Mouse (Mus musculus): ENCODE measurements around the gene Klhl26.

The Klhl26 gene

DNA sequence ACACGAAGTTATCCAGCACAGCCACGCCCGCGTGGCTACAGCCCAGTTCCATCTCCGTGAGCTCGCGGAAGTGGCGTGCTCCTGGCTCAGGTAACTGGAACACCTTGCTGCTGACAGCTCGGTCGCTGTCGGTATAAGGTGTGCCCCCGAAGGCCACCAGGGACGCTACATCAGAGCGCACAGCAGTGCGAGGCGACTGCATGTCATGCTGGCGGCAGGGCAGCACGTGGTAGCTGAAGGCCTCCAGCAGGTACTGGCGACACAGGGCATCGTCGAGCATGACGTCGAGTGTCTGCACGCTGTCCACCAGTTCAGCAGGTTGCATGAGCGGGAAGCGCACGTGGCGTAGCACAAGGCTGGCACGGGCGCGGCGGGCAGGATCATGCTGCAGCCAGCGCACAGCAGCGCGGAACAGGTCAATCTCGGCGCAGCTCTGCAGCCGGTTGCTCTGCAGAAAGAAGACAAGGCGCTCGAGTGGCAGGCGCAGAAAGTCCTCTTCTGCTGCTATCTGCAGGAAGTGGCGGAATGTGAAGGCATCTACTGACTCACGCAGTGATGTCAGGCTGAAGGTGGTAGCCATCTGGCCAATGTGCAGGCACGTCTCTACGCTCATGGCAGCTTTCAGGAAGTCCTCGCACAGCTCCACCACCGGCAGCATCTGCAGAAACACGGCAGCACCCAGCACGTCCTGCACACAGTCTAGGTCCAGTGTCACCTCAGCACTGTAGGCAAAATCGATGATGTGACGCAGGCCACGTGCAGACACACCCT lies 24.4 kb downstream of the Klhl26 start:
- in situ Hi-C loops (cut with MboI, MseI): no loop called here

GRCm38 (mm10) chr8:70447639-70448420 lies 28.9 kb downstream of the Klhl26 start:
- in situ Hi-C loops (cut with MboI, MseI): no loop called here

DNA sequence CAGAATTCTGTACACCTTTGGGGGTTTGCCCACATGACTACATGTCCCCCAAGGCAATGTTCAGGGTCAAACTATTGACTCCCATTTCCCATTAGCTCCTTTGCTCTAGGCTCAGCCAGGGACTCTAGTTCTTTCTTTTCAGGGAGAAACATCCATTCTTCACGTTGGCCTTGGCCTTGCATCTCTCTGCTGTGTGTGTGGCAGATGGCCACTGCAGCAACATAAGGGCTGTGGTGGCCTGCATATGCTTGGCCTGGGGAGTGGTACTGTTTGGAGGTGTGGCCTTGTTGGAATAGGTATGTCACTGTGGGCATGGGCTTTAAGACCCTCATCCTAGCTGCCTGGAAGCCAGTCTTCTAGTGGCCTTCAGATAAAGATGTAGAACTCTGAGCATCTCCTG lies 30.8 kb downstream of the Klhl26 start:
- in situ Hi-C loops (cut with MboI, MseI): no loop called here

- in situ Hi-C loops (cut with MboI, MseI): no loop called here
Observed at GRCm38 (mm10) chr8:70443326-70443725, 33.4 kb downstream of the Klhl26 start.

GRCm38 (mm10) chr8:70441565-70441964 lies 35.2 kb downstream of the Klhl26 start:
- in situ Hi-C loops (cut with MboI, MseI): no loop called here

GRCm38 (mm10) chr8:70440246-70440645 lies 36.5 kb downstream of the Klhl26 start:
- in situ Hi-C loops (cut with MboI, MseI): no loop called here

GRCm38 (mm10) chr8:70439848-70440179 lies 37.0 kb downstream of the Klhl26 start:
- in situ Hi-C loops (cut with MboI, MseI): no loop called here

DNA sequence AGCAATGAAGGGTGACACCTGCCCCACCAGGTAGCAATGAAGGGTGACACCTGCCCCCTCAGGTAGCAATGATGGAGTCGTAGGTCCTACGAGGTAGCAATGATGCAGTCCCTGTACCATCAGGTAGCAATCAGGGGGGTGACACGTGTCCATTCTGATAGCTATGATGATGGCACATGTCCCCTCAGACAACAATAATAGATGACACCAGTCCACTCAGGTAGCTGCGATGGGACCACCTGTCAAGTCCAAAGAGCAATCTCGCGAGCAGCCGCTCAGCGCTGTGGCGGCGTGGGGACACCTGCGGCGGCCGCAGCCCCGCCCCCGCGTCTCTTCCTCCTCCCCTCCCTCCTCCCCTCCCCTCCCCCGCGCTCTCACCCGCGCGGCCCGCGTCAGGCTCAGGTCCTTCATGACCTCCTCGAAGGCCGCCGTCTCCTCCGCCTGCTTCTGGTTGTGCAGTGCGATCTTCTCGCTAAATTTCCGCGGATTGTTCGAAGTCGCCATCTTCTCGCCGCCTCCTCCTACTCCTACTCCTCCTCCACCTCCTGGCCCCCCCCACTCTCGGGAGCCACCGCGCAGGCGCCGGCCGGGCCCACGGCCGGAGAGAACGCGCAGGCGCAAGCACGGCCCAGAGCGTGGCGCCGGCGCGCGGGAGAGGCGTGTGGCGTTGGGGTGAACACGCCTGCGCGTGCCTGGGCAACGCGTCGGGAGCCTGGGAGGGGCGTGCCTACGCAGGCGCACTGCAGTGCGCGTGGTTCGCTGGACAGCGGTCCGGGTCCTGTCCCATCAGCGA lies 37.5 kb downstream of the Klhl26 start, which contains the start of gene Crtc1:
Crtc1 (minus strand) TSS at position 525 of the 793 bp plus-strand sequence.
- in situ Hi-C loops (cut with MboI, MseI): no loop called here

GRCm38 (mm10) chr8:70438423-70438822 lies 38.3 kb downstream of the Klhl26 start:
- in situ Hi-C loops (cut with MboI, MseI): no loop called here

DNA sequence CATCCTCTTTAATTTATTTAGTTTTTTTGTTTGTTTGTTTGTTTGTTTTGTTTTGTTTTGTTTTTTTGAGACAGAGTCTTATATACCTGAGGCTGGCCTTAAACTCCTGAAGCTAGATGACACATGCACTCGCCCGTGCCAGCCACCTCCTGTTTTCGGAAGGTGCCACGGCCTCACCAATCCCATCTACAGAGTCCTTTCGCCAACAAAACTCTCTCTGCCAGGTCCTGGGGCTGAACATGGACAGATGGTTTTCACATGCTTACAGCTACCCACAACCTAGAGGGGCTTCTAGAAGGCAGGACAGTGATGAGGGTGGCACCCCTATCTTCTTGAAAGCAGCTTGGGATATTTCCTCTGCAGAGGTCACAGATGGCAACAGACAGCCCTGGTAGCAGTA lies 41.6 kb downstream of the Klhl26 start:
- in situ Hi-C loops (cut with MboI, MseI): no loop called here

DNA sequence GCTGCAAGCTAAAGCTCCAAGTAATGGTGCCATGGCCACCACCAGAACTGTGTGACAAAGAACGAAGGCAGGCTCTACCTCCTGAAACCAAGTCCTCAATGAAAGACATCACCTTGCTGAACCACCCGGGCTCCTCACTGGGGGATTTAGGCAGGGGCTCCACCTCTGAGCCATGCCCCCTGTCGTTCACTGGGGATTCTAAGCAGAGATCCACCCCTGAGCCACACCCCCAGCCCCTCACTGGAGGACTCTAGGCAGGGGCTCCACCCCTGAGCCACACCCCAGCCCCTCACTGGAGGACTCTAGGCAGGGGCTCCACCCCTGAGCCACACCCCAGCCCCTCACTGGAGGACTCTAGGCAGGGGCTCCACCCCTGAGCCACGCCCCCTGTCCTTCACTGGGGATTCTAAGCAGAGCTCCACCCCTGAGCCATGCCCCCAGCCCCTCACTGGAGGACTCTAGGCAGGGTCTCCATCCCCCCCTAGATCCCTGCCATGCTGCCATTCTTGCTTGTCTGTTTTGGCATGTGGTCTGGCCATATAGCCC lies 43.7 kb downstream of the Klhl26 start:
- in situ Hi-C loops (cut with MboI, MseI): no loop called here

DNA sequence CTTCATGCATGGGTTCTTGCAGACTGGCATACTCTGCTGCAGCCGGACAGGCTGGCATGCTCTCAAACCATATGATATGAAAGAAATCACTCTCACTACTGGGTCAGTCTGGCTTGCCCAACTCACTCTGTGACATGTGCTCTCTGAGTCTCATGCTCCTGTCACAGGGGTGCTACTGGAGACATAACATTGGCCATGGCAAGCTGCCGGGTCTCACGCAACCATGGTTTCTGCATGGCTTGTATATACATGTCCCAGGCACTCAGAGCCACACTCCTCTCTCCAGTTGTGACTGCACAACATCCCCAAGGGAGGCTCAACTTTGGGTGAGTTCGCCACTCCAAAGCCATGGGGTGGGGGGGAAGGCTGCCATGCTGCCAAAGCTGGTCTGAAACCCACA lies 45.6 kb downstream of the Klhl26 start:
- in situ Hi-C loops (cut with MboI, MseI): no loop called here

DNA sequence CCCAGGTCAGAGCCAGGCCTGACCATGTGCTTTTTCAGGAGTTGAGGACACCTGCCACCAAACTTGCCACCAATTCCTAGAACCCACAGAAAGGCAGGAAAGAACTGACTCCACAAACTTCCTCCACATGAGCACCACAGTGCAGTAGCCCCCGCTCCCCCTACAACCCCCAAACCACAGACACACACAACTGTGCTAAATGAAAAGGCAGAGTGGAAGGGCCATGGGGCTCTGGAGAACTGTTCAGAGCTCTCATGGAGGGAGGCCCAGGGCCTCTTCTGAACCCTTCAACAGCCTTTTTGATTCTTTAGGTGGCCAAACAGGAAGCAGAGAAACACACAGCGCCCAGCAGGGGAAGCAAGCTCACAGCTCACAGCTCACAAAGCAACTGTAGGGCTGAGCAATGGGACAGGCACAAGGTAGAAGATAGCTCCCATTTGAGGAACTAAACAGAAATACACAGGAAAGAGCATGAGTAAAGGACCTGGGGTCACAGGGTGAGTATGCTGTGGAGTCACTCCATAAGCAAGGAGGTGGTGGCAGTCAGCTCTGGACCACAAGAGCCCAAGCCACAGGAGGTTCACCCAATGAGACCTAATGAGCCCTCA lies 50.4 kb downstream of the Klhl26 start:
- in situ Hi-C loops (cut with MboI, MseI): no loop called here

- in situ Hi-C loops (cut with MboI, MseI): no loop called here
Observed at GRCm38 (mm10) chr8:70422722-70423121, 54.0 kb downstream of the Klhl26 start.

DNA sequence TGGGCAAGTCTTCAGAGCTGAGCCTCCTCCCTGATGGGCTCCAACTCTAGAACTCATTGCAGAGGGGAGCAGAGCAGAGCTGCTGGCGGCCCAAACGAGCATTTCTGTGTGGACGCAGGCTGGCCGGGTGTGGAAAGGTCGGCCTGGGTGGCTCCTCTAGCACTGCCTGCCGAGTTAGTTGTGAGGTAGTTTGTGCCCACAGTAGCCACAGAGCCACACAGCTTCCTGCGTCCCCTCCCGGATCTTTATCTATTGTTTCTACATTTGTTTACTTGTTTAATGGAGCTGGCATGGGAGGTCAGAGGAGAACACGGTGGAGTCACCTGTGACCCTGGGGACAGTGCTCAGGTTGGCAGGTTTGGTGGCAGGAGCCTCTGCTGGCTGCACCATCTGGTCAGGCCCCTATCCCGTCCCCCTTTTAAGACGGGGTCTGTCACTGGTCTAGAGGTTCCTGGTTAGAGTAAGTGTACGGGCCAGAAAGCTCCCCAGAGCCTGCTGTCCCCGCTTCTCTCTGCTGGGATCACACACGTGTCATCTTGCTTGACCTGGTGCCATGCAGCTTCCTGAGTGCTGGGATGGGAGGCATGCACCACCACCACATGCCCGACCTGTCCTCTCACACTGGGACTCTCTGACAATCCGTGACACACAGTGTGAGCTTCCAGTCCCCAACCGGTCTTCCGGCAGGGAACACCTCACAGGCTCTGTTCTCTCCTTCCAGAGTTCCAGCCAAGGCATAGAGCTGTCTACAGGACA lies 55.2 kb downstream of the Klhl26 start:
- in situ Hi-C loops (cut with MboI, MseI): no loop called here

DNA sequence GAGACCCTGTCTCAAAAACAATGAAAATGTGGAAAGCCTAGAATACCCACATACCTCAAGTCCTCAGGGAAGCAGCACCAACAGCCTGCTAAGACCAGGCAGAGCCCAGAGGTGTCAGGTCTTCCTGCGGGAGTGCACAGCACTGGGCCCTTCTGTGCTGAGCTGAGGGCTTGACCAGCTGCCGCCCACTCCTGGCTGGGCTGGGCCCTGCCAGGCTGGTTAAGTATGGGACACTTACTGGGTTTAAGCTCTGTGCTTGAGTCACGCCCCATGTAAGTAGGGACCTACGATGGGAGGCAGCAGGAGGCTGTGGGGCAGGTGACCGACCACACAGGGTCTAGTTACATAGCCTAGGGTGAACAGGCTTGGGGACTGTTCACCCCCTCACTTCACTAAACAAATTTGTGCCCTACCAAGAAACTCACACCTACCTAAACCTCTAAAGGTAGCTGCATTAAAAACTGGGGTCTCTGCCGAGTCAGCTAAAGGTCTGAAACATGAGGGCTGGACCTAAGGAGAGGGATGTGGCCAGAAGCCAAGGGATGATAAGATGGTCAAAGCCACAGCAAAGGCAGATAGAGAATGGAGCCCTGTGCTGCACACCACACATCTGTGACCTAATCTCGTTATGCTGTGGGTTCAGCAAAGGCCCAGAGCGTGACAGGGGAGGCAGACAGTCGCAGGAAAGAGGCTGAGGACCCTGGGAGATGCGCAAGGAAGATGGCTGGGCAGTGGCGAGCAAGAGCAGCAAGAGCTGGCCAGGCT lies 56.7 kb downstream of the Klhl26 start:
- in situ Hi-C loops (cut with MboI, MseI): no loop called here

GRCm38 (mm10) chr8:70418954-70419353 lies 57.8 kb downstream of the Klhl26 start:
- in situ Hi-C loops (cut with MboI, MseI): no loop called here

DNA sequence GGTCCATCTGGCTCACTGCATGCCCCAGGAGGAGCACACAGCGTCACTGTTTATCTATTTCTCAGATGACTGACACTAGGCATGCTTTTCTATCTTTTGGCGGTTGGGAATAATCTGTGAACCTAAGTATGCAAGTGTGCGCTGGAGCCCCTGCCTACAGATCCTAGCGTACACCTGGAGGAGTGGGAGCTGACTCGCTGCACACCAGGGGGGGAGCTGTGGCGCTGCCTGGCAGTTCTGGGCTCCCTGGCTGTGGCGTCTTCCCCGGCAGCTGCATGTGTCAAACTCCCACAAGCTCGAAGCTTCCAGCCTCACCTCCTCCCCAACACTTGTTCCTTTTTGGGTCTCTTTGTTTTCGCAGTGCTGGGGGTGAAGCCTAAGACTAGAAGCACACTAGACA lies 58.9 kb downstream of the Klhl26 start:
- in situ Hi-C loops (cut with MboI, MseI): no loop called here

DNA sequence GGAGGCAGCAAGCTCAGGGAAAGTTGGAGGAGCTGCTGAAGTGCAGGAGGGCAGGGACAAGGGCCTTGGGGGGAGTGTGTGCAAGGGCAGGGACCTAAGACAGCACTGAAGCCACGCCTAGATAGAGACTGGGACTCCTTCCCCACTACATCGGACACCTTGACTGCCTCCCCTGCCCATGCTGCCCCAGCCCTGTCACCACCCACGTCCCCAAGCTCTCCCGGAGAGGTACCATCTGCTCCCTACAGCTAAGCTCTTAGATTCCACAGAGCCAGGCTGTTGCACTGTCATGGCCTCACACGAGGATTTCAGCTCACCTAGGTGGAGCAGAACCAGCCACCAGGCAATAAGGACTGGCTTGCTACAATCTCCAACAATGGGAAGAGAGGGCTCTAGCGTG lies 59.8 kb downstream of the Klhl26 start:
- in situ Hi-C loops (cut with MboI, MseI): no loop called here
